ENCODE assay signal across 9 mouse cellular contexts in the genomic region with DNA sequence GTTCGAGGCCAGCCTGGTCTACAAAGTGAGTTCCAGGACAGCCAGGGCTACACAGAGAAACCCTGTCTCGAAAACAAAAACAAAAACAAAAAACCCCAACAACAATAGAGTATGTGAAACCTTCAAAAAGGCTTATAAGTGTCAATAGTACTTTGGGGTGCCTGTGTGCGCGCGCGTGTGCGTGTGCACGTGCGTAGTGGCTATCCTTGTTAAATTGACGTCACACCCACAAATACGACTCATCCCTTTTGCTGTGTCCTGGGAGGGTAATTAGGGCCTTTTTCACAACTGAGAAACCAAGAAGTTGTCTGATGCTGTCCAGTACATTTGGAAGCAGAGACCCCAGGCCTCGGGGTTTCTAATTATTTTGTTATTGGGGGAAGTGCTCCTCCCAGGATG. TPM values are rescaled to one million over a fixed set of nuclear protein-coding genes. Genes with fewer than 3 reads are reported as not detected.
DNase-seq lines count a peak whose midpoint lies in the region; ATAC-seq and TF ChIP-seq lines count a peak whose summit lies in the region.
"Had no signal": no experiment of that assay in that cellular context is flagged by ENCODE, and none has a peak within 500 bp of the region (broad histone marks: within the 10 kb centered on the region; RNA-seq: fewer than 3 reads in every experiment).

No protein-coding gene starts in this region.

- 29% methylated on average over 12 of the region's 12 CpGs for WGBS in embryonic facial prominence, embryonic 14.5 days
- WGBS in intestine, embryonic 16.5 days: 62% methylated on average over 12 of the region's 12 CpGs
- 53% methylated on average over 12 of the region's 12 CpGs for WGBS in neural tube, embryonic 12.5 days

- DNase-seq in left cerebral cortex, adult 2 months (ENCODE audit: extremely low spot score in 1 of 2, low spot score in 2 of 2): no peak
- DNase-seq in left cerebral cortex, postnatal 25 days (ENCODE audit: low spot score in 2 of 2): no peak
- no peak for DNase-seq in embryonic facial prominence, embryonic 14.5 days (ENCODE audit: low spot score)
- DNase-seq in frontal cortex, postnatal 25 days (ENCODE audit: low spot score in 2 of 2): no peak
- no peak for DNase-seq in adrenal gland, postnatal 25 days
- DNase-seq in left cerebral cortex, adult 9 months (ENCODE audit: low spot score in 2 of 2): no peak

- H3K4me1 ChIP-seq in embryonic facial prominence, embryonic 14.5 days (ENCODE audit: control insufficient read depth, insufficient read depth, low read length): peaks cover 23% of the 10 kb centered on the region; the same call in 1 of the 2 replicates
- H3K4me1 ChIP-seq in intestine, embryonic 16.5 days (ENCODE audit: control insufficient read depth, insufficient read depth, low read length): peaks cover 11% of the 10 kb centered on the region
- H3K4me1 ChIP-seq in neural tube, embryonic 12.5 days: peaks cover 13% of the 10 kb centered on the region; the same call in 1 of the 2 replicates

- peak overlapping the region; percentile 87 for H3K27ac ChIP-seq in left cerebral cortex, adult 2 months
- peak overlapping the region; percentile 96 for H3K27ac ChIP-seq in embryonic facial prominence, embryonic 14.5 days (replicated peaks; ENCODE audit: low read depth, low read length)
- H3K27ac ChIP-seq in intestine, embryonic 16.5 days (ENCODE audit: low read length): peak overlapping the region; percentile 90
- H3K27ac ChIP-seq in neural tube, embryonic 12.5 days: peak overlapping the region; percentile 82; the same call in 1 of the 2 replicates

- H3K27me3 ChIP-seq in embryonic facial prominence, embryonic 14.5 days (replicated peaks; ENCODE audit: control insufficient read depth, insufficient read depth, low read length): no peaks in the 10 kb centered on the region
- H3K27me3 ChIP-seq in intestine, embryonic 16.5 days (replicated peaks; ENCODE audit: control insufficient read depth, insufficient read depth, low read length): no peaks in the 10 kb centered on the region
- peaks cover 3% of the 10 kb centered on the region; the same call in 1 of the 2 replicates for H3K27me3 ChIP-seq in neural tube, embryonic 12.5 days (replicated peaks)

- TF ChIP-seq CTCF in left cerebral cortex, adult 2 months (IDR thresholded peaks at IDR 0.05): no peak

- peak; percentile 7; the same call in 1 of the 2 replicates for ATAC-seq in embryonic facial prominence, embryonic 14.5 days (ENCODE audit: low read depth)
- peak; percentile 16 for ATAC-seq in intestine, embryonic 16.5 days
- no peak; the same call in 1 of the 2 replicates for ATAC-seq in neural tube, embryonic 12.5 days (ENCODE audit: low FRiP score, low read depth)

- intact Hi-C loops in left cerebral cortex, adult 2 months (cut with DNase I): loop anchor here (5.0 kb wide), 1 partner anchor 43 kb away; the partner anchor contains the start of gene Clmp
- intact Hi-C loops in left cerebral cortex, postnatal 25 days (cut with DNase I): no loop called here

- H3K4me2 ChIP-seq in embryonic facial prominence, embryonic 14.5 days (ENCODE audit: low read depth, low read length): peak overlapping the region; percentile 78
- peak overlapping the region; percentile 84 for H3K4me2 ChIP-seq in intestine, embryonic 16.5 days (ENCODE audit: low read depth, low read length)
- peak overlapping the region; percentile 62 for H3K4me2 ChIP-seq in neural tube, embryonic 12.5 days (replicated peaks)

- H3K9ac ChIP-seq in embryonic facial prominence, embryonic 14.5 days (ENCODE audit: low read depth, low read length): peak overlapping the region; percentile 60
- H3K9ac ChIP-seq in intestine, embryonic 16.5 days (ENCODE audit: low read depth, low read length): peak overlapping the region; percentile 70
- peak overlapping the region; percentile 64 for H3K9ac ChIP-seq in neural tube, embryonic 12.5 days

- H3K9me3 ChIP-seq in embryonic facial prominence, embryonic 14.5 days (ENCODE audit: control insufficient read depth, low read length): no peaks in the 10 kb centered on the region
- no peaks in the 10 kb centered on the region for H3K9me3 ChIP-seq in intestine, embryonic 16.5 days (ENCODE audit: control insufficient read depth, low read length)
- no peaks in the 10 kb centered on the region for H3K9me3 ChIP-seq in neural tube, embryonic 12.5 days

- no peaks in the 10 kb centered on the region for H3K36me3 ChIP-seq in embryonic facial prominence, embryonic 14.5 days (ENCODE audit: control insufficient read depth, insufficient read depth, low read length)
- no peaks in the 10 kb centered on the region for H3K36me3 ChIP-seq in intestine, embryonic 16.5 days (ENCODE audit: control insufficient read depth, insufficient read depth, low read length)
- no peaks in the 10 kb centered on the region for H3K36me3 ChIP-seq in neural tube, embryonic 12.5 days

- H3K4me3 ChIP-seq in left cerebral cortex, adult 2 months: peak overlapping the region; percentile 49
- H3K4me3 ChIP-seq in embryonic facial prominence, embryonic 14.5 days (ENCODE audit: low read depth, low read length): peak overlapping the region; percentile 40
- peak overlapping the region; percentile 51 for H3K4me3 ChIP-seq in intestine, embryonic 16.5 days (ENCODE audit: low read length)
- peak overlapping the region; percentile 34 for H3K4me3 ChIP-seq in neural tube, embryonic 12.5 days

RNA-seq across cellular contexts. Expression of gene Clmp, which starts 44.5 kb away (rescaled TPM):
- total RNA-seq in left cerebral cortex, adult 2 months (2021): 10 to 100 TPM; 27.3 to 31.1 TPM
- total RNA-seq in left cerebral cortex, postnatal 25 days (2021): 10 to 100 TPM; 28.1 to 32.3 TPM
- 51.2 and 58.4 TPM in 2 replicates for polyA plus RNA-seq in embryonic facial prominence, embryonic 14.5 days (2014; fragmentation: Nextera tagmentation; extraction: Ambion mirVana)
- 20.9 and 22.2 TPM in 2 replicates for polyA plus RNA-seq in intestine, embryonic 16.5 days (2015; fragmentation: Nextera tagmentation; extraction: Ambion mirVana)
- 61.1 and 65.3 TPM in 2 replicates for polyA plus RNA-seq in neural tube, embryonic 12.5 days (2016; fragmentation: Nextera tagmentation; extraction: Ambion mirVana)
- 2.8 and 5.9 TPM in 2 replicates for total RNA-seq in adrenal gland, postnatal 25 days (2021)

RNA-seq across cellular contexts. Expression of gene Gm21915, which starts 59.9 kb away (rescaled TPM):
- not detected for total RNA-seq in left cerebral cortex, adult 2 months (2021)
- total RNA-seq in left cerebral cortex, postnatal 25 days (2021): not detected
- not detected in 2 replicates for polyA plus RNA-seq in embryonic facial prominence, embryonic 14.5 days (2014; fragmentation: Nextera tagmentation; extraction: Ambion mirVana)
- not detected in 2 replicates for polyA plus RNA-seq in intestine, embryonic 16.5 days (2015; fragmentation: Nextera tagmentation; extraction: Ambion mirVana)
- not detected in 2 replicates for polyA plus RNA-seq in neural tube, embryonic 12.5 days (2016; fragmentation: Nextera tagmentation; extraction: Ambion mirVana)
- not detected in 2 replicates for total RNA-seq in adrenal gland, postnatal 25 days (2021)
- total RNA-seq: layer of hippocampus, postnatal 36 days had no signal
